Mouse (Mus musculus): ENCODE measurements around the gene Dnaja2. TPM values are rescaled to one million over a fixed set of nuclear protein-coding genes. Genes with fewer than 3 reads are reported as not detected.

The Dnaja2 gene
- polyA plus RNA-seq, 1 experiment from 2014 or later, result 149 TPM

DNA sequence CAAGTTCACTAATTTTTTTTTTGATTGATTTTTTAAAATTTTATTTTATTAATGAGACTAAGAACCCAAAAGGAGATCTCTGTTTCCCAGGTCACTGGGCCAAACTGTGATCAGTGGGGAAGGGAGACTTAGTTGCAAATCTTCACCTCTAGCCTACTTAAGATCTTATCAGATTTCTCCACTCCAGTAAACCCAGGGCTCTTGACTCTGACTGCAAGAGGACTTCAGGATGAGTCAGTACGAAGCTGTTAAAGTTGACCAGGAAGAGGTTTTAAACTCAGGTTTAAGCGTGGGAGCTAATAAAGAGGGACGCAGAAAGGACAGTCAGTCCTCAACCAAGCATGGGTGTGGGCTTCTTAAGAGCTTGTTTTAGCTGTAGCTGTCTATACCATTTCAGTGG lies 38.2 kb upstream of the Dnaja2 start:
- no peak overlapping the region for H3K4me2 ChIP-seq (ENCODE audit: low read depth, low read length)
- WGBS, result 51% methylated on average over 3 of the region's 3 CpGs
- ATAC-seq (ENCODE audit: low read depth), result no peak
- no peak overlapping the region for H3K27ac ChIP-seq (ENCODE audit: low read length)
- H3K9me3 ChIP-seq (ENCODE audit: control insufficient read depth, low read length), result no peaks in the 10 kb centered on the region
- H3K4me1 ChIP-seq (replicated peaks; ENCODE audit: control insufficient read depth, insufficient read depth, low read length), result 0 out of 2 replicates have a peak, but pooled peaks cover 3% of the 10 kb centered on the region
- H3K36me3 ChIP-seq (ENCODE audit: control insufficient read depth, insufficient read depth, low read length), result no peaks in the 10 kb centered on the region
- H3K27me3 ChIP-seq (ENCODE audit: control insufficient read depth, insufficient read depth, low read depth, low read length), result no peaks in the 10 kb centered on the region
- no peak overlapping the region for H3K4me3 ChIP-seq (ENCODE audit: low read length)
- H3K9ac ChIP-seq (ENCODE audit: low read length), result no peak overlapping the region

DNA sequence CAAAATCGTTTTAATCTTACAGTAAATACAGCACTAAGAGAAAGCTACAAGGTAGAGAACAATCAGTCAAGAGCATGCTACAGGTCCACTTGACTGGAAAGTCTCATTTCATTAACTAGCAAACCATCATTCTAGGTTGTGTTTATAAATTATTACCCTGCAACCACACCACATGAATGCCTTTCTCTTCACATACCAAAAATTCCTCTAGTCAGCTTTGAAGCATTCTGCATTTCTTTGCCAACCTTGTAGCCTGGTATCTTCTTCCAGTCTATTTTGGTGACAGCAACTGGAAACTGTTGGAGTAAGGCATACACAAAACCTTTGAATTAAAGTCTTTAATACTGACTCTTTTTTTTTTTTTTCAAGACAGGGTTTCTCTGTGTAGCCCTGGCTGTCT lies 36.4 kb upstream of the Dnaja2 start:
- Histone ChIP-seq H3K4me1 (replicated peaks; ENCODE audit: control insufficient read depth, insufficient read depth, low read length) (0 out of 2 replicates have a peak, but pooled peaks cover 3% of the 10 kb centered on the region), H3K4me3 (ENCODE audit: low read length) (no peak overlapping the region), H3K4me2 (ENCODE audit: low read depth, low read length) (no peak overlapping the region), H3K36me3 (ENCODE audit: control insufficient read depth, insufficient read depth, low read length) (no peaks in the 10 kb centered on the region), H3K27me3 (ENCODE audit: control insufficient read depth, insufficient read depth, low read depth, low read length) (no peaks in the 10 kb centered on the region), H3K27ac (ENCODE audit: low read length) (no peak overlapping the region), H3K9ac (ENCODE audit: low read length) (no peak overlapping the region), H3K9me3 (ENCODE audit: control insufficient read depth, low read length) (no peaks in the 10 kb centered on the region)
- ATAC-seq (ENCODE audit: low read depth), result no peak
- WGBS, result 65% methylated on average over 1 of the region's 1 CpGs

DNA sequence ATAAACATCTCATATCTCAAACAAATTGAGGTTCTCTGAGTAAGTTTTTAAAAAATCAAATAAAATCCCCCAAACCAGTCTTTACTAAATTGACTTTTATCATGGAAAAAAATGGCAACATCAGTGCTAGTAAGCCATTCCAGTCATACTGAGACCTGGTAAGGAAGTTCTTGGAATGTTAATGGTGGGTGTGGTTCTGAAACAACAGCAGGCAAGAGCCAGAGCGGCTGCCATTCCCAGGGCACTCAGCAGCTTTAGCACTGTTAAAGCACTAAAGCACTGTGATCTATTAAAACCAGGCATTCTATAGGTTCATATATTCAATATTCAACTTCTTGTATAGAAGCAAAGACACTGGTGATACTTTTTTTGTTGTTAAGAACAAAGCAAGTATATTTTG lies 35.1 kb upstream of the Dnaja2 start:
- 51% methylated on average over 1 of the region's 1 CpGs for WGBS
- Histone ChIP-seq H3K27ac (ENCODE audit: low read length) (no peak overlapping the region), H3K27me3 (ENCODE audit: control insufficient read depth, insufficient read depth, low read depth, low read length) (no peaks in the 10 kb centered on the region)

DNA sequence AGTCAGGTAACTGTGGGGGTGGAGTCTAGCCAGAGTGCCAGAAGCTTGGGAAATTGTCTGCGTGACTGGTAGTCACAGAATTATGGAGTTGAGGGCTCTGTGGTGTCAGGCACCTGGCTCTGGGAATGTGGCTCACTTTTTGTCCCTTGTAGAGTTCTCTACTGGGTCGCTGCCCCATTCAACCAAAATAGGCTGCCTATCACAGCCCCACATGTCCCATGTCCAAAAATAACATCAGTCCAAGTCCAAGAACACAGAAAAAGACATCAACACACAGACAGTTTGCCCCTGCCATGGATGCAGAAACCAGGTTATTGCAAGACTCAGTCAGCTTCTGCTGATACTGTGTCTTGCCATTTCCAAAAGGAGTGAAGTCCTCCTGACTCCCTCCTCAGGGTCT lies 33.5 kb upstream of the Dnaja2 start:
- no peaks in the 10 kb centered on the region for H3K9me3 ChIP-seq (ENCODE audit: control insufficient read depth, low read length)
- H3K9ac ChIP-seq (ENCODE audit: low read length), result no peak overlapping the region
- no peaks in the 10 kb centered on the region for H3K27me3 ChIP-seq (ENCODE audit: control insufficient read depth, insufficient read depth, low read depth, low read length)
- no peaks in the 10 kb centered on the region for H3K36me3 ChIP-seq (ENCODE audit: control insufficient read depth, insufficient read depth, low read length)
- no peak overlapping the region for H3K4me3 ChIP-seq (ENCODE audit: low read length)
- H3K4me2 ChIP-seq (ENCODE audit: low read depth, low read length), result no peak overlapping the region
- WGBS, result 64% methylated on average over 2 of the region's 2 CpGs
- no peaks in the 10 kb centered on the region for H3K4me1 ChIP-seq (replicated peaks; ENCODE audit: control insufficient read depth, insufficient read depth, low read length)
- no peak overlapping the region for H3K27ac ChIP-seq (ENCODE audit: low read length)
- no peak for ATAC-seq (ENCODE audit: low read depth)

More for the DNA sequence above, 35.1 kb upstream of the Dnaja2 start:
- H3K4me3 ChIP-seq (ENCODE audit: low read length), result no peak overlapping the region
- 0 out of 2 replicates have a peak, but pooled peaks have one; percentile 68 for ATAC-seq (ENCODE audit: low read depth)
- no peak overlapping the region for H3K4me2 ChIP-seq (ENCODE audit: low read depth, low read length)
- no peaks in the 10 kb centered on the region for H3K9me3 ChIP-seq (ENCODE audit: control insufficient read depth, low read length)
- H3K9ac ChIP-seq (ENCODE audit: low read length), result no peak overlapping the region
- H3K36me3 ChIP-seq (ENCODE audit: control insufficient read depth, insufficient read depth, low read length), result no peaks in the 10 kb centered on the region
- no peaks in the 10 kb centered on the region for H3K4me1 ChIP-seq (replicated peaks; ENCODE audit: control insufficient read depth, insufficient read depth, low read length)

DNA sequence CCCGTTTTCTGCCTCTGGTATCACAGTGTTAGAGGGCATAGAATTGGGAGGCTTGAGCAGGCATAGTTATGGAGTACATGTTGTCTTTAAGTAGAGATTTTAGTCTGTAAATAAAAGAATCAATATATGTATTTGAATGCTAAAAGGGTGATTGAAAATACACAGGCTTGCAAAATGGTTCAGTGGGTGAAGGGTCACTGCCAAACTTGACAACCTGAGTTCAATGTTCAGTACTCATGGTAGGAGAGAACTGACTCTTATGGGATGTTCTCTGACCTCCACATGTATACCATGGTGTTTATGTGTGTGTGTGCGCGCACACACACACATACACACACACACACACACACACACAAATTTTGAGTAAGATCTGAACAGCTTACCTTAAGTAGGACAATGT lies 22.5 kb upstream of the Dnaja2 start:
- Histone ChIP-seq H3K27me3 (ENCODE audit: control insufficient read depth, insufficient read depth, low read depth, low read length) (no peaks in the 10 kb centered on the region), H3K9ac (ENCODE audit: low read length) (no peak overlapping the region), H3K27ac (ENCODE audit: low read length) (no peak overlapping the region), H3K36me3 (ENCODE audit: control insufficient read depth, insufficient read depth, low read length) (no peaks in the 10 kb centered on the region), H3K4me1 (replicated peaks; ENCODE audit: control insufficient read depth, insufficient read depth, low read length) (no peaks in the 10 kb centered on the region), H3K4me2 (ENCODE audit: low read depth, low read length) (no peak overlapping the region), H3K4me3 (ENCODE audit: low read length) (no peak overlapping the region), H3K9me3 (ENCODE audit: control insufficient read depth, low read length) (no peaks in the 10 kb centered on the region)
- no peak for ATAC-seq (ENCODE audit: low read depth)
- WGBS, result 86% methylated on average over 3 of the region's 3 CpGs

DNA sequence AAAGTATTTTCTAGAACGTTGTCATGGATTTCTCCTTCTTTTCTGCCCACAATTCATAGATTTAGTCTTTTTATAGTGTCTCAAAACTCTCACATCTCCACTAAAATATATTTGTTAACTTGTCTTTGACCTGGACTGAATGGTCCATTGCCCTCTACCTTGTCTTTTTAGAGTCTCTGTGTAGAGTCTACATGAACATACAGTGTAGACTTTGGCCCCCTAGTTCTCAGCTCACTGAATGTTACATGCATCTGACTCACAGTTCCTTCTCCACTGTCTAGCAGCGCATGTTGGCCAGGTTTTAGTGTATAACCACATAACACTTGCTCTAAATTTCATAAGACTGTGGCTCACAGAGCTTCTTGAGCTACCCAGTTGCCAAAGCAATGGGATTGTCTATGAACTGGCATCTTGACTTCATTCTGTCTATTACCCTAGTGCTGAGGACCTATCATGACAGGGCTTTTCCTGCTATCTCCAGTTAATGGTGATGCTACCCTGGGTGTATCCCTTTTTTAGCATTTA lies 18.9 kb upstream of the Dnaja2 start:
- no peaks in the 10 kb centered on the region for H3K9me3 ChIP-seq (ENCODE audit: control insufficient read depth, low read length)
- 72% methylated on average over 2 of the region's 2 CpGs for WGBS
- no peak for ATAC-seq (ENCODE audit: low read depth)

DNA sequence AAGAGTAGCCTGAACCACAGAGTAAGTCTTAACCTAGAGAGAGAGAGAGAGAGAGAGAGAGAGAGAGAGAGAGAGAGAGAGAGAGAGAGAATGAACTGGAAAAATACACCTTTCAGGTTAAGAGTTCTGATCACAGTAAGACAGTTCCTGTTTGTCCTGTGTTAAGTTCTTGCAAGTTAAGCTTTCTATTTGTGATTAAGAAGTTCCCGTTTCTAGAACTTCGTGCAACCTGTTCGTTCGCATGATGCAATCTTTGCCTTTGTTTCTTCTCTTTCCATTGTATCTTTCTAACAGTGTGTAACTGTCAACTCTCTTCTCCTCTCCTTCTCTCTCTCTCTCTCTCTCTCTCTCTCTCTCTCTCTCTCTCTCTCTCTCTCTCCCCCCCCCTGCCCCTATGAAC lies 15.3 kb upstream of the Dnaja2 start:
- H3K4me2 ChIP-seq (ENCODE audit: low read depth, low read length), result no peak overlapping the region
- H3K36me3 ChIP-seq (ENCODE audit: control insufficient read depth, insufficient read depth, low read length), result no peaks in the 10 kb centered on the region
- no peaks in the 10 kb centered on the region for H3K9me3 ChIP-seq (ENCODE audit: control insufficient read depth, low read length)
- H3K9ac ChIP-seq (ENCODE audit: low read length), result no peak overlapping the region
- H3K4me3 ChIP-seq (ENCODE audit: low read length), result no peak overlapping the region
- H3K27me3 ChIP-seq (ENCODE audit: control insufficient read depth, insufficient read depth, low read depth, low read length), result no peaks in the 10 kb centered on the region
- no peaks in the 10 kb centered on the region for H3K4me1 ChIP-seq (replicated peaks; ENCODE audit: control insufficient read depth, insufficient read depth, low read length)
- 85% methylated on average over 4 of the region's 4 CpGs for WGBS
- ATAC-seq (ENCODE audit: low read depth), result no peak
- no peak overlapping the region for H3K27ac ChIP-seq (ENCODE audit: low read length)

More for the DNA sequence above, 18.9 kb upstream of the Dnaja2 start:
- Histone ChIP-seq H3K4me1 (replicated peaks; ENCODE audit: control insufficient read depth, insufficient read depth, low read length) (no peaks in the 10 kb centered on the region), H3K27me3 (ENCODE audit: control insufficient read depth, insufficient read depth, low read depth, low read length) (no peaks in the 10 kb centered on the region), H3K27ac (ENCODE audit: low read length) (no peak overlapping the region), H3K9ac (ENCODE audit: low read length) (no peak overlapping the region), H3K4me2 (ENCODE audit: low read depth, low read length) (no peak overlapping the region), H3K4me3 (ENCODE audit: low read length) (no peak overlapping the region), H3K36me3 (ENCODE audit: control insufficient read depth, insufficient read depth, low read length) (no peaks in the 10 kb centered on the region)

DNA sequence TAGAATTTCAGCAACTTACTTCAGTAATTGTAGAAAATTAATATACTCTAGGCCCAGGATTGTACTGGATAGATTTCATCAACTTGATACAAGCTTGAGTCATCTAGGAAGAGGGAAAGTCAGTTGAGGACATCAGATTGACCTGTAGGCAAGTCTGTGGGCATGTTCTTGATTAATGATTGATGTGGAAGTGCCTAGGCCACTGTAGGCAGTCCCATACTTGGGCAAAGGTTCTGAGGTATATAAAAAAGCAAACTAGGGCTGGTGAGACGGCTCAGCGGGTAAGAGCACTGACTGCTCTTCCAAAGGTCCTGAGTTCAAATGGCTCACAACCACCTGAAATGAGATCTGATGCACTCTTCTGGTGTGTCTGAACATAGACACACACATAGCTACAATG lies 12.7 kb upstream of the Dnaja2 start:
- Histone ChIP-seq H3K27me3 (ENCODE audit: control insufficient read depth, insufficient read depth, low read depth, low read length) (no peaks in the 10 kb centered on the region), H3K36me3 (ENCODE audit: control insufficient read depth, insufficient read depth, low read length) (no peaks in the 10 kb centered on the region), H3K4me1 (replicated peaks; ENCODE audit: control insufficient read depth, insufficient read depth, low read length) (no peaks in the 10 kb centered on the region), H3K4me2 (ENCODE audit: low read depth, low read length) (no peak overlapping the region), H3K4me3 (ENCODE audit: low read length) (no peak overlapping the region), H3K27ac (ENCODE audit: low read length) (no peak overlapping the region), H3K9me3 (ENCODE audit: control insufficient read depth, low read length) (no peaks in the 10 kb centered on the region), H3K9ac (ENCODE audit: low read length) (no peak overlapping the region)
- no peak for ATAC-seq (ENCODE audit: low read depth)
- WGBS, result 90% methylated on average over 2 of the region's 2 CpGs

DNA sequence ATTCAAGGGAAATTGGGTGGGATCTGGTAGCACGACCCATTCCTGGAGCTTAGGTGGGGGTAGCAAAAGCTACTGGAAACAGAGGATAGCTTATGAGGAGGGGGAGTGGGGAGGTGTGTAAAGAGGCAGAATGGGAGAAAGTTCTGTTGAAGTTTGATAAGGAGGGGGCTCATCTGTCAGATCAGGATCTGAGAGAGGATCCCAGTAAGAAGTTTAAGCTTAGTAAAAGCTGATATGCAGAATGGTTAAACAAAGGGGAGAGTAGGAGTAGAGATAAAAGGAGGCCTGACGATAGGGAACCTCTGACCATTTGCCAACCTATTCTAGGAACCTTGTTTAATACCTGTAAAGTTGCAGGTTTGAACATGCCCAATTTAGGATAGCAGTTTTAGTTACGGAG lies 10.0 kb upstream of the Dnaja2 start:
- no peak for ATAC-seq (ENCODE audit: low read depth)
- WGBS, result 60% methylated on average over 3 of the region's 3 CpGs

DNA sequence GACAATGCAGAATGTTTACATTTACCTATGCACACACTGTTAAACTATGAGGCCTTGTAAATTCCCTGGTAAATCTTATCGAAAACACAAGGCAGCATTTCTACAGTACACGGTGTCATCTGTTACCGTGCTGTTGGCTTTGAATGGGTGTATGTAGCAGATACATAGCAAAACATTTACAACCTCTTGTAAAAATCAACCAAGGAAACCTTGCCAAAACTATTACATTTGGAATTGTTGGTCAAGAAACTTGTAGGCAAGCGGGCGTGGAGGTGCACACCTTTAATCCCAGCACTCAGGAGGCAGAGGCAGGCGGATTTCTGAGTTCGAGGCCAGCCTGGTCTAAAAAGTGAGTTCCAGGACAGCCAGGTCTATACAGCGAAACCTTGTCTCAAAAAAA lies 8.2 kb upstream of the Dnaja2 start:
- no peaks in the 10 kb centered on the region for H3K27me3 ChIP-seq (ENCODE audit: control insufficient read depth, insufficient read depth, low read depth, low read length)
- no peaks in the 10 kb centered on the region for H3K36me3 ChIP-seq (ENCODE audit: control insufficient read depth, insufficient read depth, low read length)
- H3K9ac ChIP-seq (ENCODE audit: low read length), result no peak overlapping the region
- H3K27ac ChIP-seq (ENCODE audit: low read length), result no peak overlapping the region
- no peaks in the 10 kb centered on the region for H3K4me1 ChIP-seq (replicated peaks; ENCODE audit: control insufficient read depth, insufficient read depth, low read length)
- no peak for ATAC-seq (ENCODE audit: low read depth)
- no peak overlapping the region for H3K4me3 ChIP-seq (ENCODE audit: low read length)
- no peak overlapping the region for H3K4me2 ChIP-seq (ENCODE audit: low read depth, low read length)
- no peaks in the 10 kb centered on the region for H3K9me3 ChIP-seq (ENCODE audit: control insufficient read depth, low read length)
- 87% methylated on average over 8 of the region's 8 CpGs for WGBS

More for the DNA sequence above, 10.0 kb upstream of the Dnaja2 start:
- Histone ChIP-seq H3K9ac (ENCODE audit: low read length) (no peak overlapping the region), H3K4me1 (replicated peaks; ENCODE audit: control insufficient read depth, insufficient read depth, low read length) (no peaks in the 10 kb centered on the region), H3K9me3 (ENCODE audit: control insufficient read depth, low read length) (no peaks in the 10 kb centered on the region), H3K4me2 (ENCODE audit: low read depth, low read length) (no peak overlapping the region), H3K4me3 (ENCODE audit: low read length) (no peak overlapping the region), H3K27me3 (ENCODE audit: control insufficient read depth, insufficient read depth, low read depth, low read length) (no peaks in the 10 kb centered on the region), H3K36me3 (ENCODE audit: control insufficient read depth, insufficient read depth, low read length) (no peaks in the 10 kb centered on the region), H3K27ac (ENCODE audit: low read length) (no peak overlapping the region)
